Mouse (Mus musculus): ENCODE data around the gene Gm8297. TPM values are rescaled to one million over a fixed set of nuclear protein-coding genes. Genes with fewer than 3 reads are reported as not detected.
"Not testable (repeated sequence)": the region's sequence is repeated elsewhere in the genome, so short reads cannot be mapped to it uniquely, and the experiment has no call there.

Gm8297 gene
- not detected for total RNA-seq (2021)
- long read RNA-seq, experiment 1, result 0 reads
- long read RNA-seq, experiment 2, result 0 reads

DNA sequence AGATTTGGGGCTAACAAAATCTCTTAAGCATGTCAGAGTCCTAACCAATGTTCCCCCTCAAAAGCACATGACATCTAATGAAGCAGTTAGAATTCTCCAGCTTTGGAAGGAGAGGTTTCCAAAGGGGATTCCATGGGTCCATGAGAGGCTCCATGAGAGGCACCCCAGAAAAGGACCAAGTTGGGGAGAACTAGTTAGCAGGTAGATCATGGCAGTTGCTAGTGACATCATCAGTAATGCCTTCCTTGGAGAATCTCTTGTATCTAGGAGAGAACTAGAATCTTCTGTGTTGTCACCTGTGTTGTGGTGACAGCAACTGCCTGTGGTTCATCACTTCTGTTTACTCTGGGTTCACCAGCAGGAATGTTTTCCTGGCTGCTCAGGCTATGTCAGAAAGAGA lies at the start of gene Gm8297:
Gm8297 (plus strand) TSS at position 301 of the 400 bp plus-strand sequence.
- H3K27ac ChIP-seq; DNase-seq (ENCODE audit: extremely low spot score in 1 of 2, low spot score in 2 of 2); H3K4me3 ChIP-seq; intact Hi-C loops (cut with DNase I): not testable (repeated sequence)

DNA sequence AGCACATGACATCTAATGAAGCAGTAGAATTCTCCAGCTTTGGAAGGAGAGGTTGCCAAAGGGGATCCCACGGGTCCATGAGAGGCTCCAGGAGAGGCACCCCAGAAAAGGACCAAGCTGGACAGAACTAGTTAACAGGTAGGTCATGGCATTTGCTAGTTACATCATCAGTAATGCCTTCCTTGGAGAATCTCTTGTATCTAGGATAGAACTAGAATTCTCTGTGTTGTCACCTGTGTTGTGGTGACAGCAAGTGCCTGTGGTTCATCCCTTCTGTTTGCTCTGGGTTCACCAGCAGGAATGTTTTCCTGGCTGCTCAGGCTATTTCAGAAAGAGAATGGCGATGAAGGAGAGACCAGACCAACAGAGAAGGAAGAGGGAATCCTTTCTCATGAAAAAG lies 31.9 kb downstream of the Gm8297 start, which contains the start of gene Gm3298:
Gm3298 (plus strand) TSS at position 301 of the 400 bp plus-strand sequence.
- H3K27ac ChIP-seq; DNase-seq (ENCODE audit: extremely low spot score in 1 of 2, low spot score in 2 of 2); intact Hi-C loops (cut with DNase I); H3K4me3 ChIP-seq: not testable (repeated sequence)

Other genes starting within 250 kb of the Gm8297 start
- not detected for gene Gm9602, start 207.6 kb upstream of the Gm8297 start, total RNA-seq (2021)
- gene Gm3269, start 145.8 kb upstream of the Gm8297 start, total RNA-seq (2021), result not detected
- 1 to 10 TPM; 5.4 to 6.1 TPM for gene Gm3264, start 128.4 kb upstream of the Gm8297 start, total RNA-seq (2021)
- not detected for gene Gm3278, start 91.5 kb upstream of the Gm8297 start, total RNA-seq (2021)
- gene Gm3298, start 32.0 kb downstream of the Gm8297 start, total RNA-seq (2021), result not detected
- gene 4930555G01Rik, start 66.7 kb downstream of the Gm8297 start, total RNA-seq (2021), result not detected
- 1 to 10 TPM in 1 of 2 experiments, under 1 TPM in 1; 0.93 to 1.1 TPM for gene Gm8281, start 87.1 kb downstream of the Gm8297 start, total RNA-seq (2021)
- not detected for gene Gm8279, start 147.6 kb downstream of the Gm8297 start, total RNA-seq (2021)
- not detected for gene Gm3317, start 180.6 kb downstream of the Gm8297 start, total RNA-seq (2021)
- gene Gm8271, start 201.9 kb downstream of the Gm8297 start, total RNA-seq (2021), result not detected